In genomic region chr12:109397175-109398058, GRCm38 (mm10) we compare ENCODE assay signal across 12 mouse cellular contexts. TPM values are rescaled to one million over a fixed set of nuclear protein-coding genes. Genes with fewer than 3 reads are reported as not detected.
DNase-seq lines count a peak whose midpoint lies in the region; ATAC-seq and TF ChIP-seq lines count a peak whose summit lies in the region.
"Had no signal": no experiment of that assay in that cellular context is flagged by ENCODE, and none has a peak within 500 bp of the region (broad histone marks: within the 10 kb centered on the region; RNA-seq: fewer than 3 reads in every experiment).

No protein-coding gene starts in this region.

- no peak overlapping the region for H3K4me2 ChIP-seq in kidney, postnatal 0 days (ENCODE audit: low read length)

- TF ChIP-seq CTCF in kidney, postnatal 0 days (IDR thresholded peaks at IDR 0.05; ENCODE audit: low read depth), result peak; percentile 30; the same call in 1 of the 2 replicates
- TF ChIP-seq CTCF in brain, embryonic 14.5 days (IDR thresholded peaks at IDR 0.05; ENCODE audit: borderline replicate concordance, extremely low read depth, insufficient read depth, insufficient read length), result peak; percentile 16; the same call in 1 of the 2 replicates

- no peaks in the 10 kb centered on the region for H3K36me3 ChIP-seq in kidney, postnatal 0 days (ENCODE audit: insufficient read depth, low read length)
- H3K36me3 ChIP-seq in limb, embryonic 10.5 days, result no peaks in the 10 kb centered on the region

- intact Hi-C loops in gastrocnemius, postnatal 14 days (cut with DNase I; ENCODE audit: low total_unique reads), result no loop called here

- no peak overlapping the region for H3K4me3 ChIP-seq in kidney, postnatal 0 days (replicated peaks; ENCODE audit: low read depth, low read length)
- H3K4me3 ChIP-seq in limb, embryonic 10.5 days, result no peak overlapping the region
- H3K4me3 ChIP-seq: myocyte had no signal

- H3K27ac ChIP-seq in kidney, postnatal 0 days, result no peak overlapping the region
- H3K27ac ChIP-seq in limb, embryonic 10.5 days, result peak overlapping the region; percentile 71

- no peaks in the 10 kb centered on the region for H3K9me3 ChIP-seq in kidney, postnatal 0 days (replicated peaks; ENCODE audit: low read length)
- no peaks in the 10 kb centered on the region for H3K9me3 ChIP-seq in limb, embryonic 10.5 days (replicated peaks)

- no peak for ATAC-seq in kidney, postnatal 0 days (replicated peaks; ENCODE audit: low FRiP score, low read depth)

- H3K4me1 ChIP-seq in kidney, postnatal 0 days (replicated peaks; ENCODE audit: insufficient read depth, low read length), result peaks cover 3% of the 10 kb centered on the region; the same call in 1 of the 2 replicates
- H3K4me1 ChIP-seq in limb, embryonic 10.5 days, result peaks cover 63% of the 10 kb centered on the region

- DNase-seq in gastrocnemius, postnatal 14 days, result peak; percentile 57
- no peak for DNase-seq in gastrocnemius, adult 8-10 months (ENCODE audit: low spot score in 2 of 2)
- DNase-seq in kidney, postnatal 0 days (ENCODE audit: low spot score), result no peak
- DNase-seq in kidney, adult 8-10 months, result no peak
- peak; percentile 33 for DNase-seq in brain, embryonic 14.5 days (ENCODE audit: low read depth)
- DNase-seq in limb, embryonic 10.5 days (ENCODE audit: low spot score), result no peak
- no peak for DNase-seq in right cerebral cortex, adult 18-20 months
- DNase-seq: cerebellum, adult 18-20 months; heart, postnatal 4 days; lung, postnatal 10 days; thymus, postnatal 14 days had no signal

- H3K27me3 ChIP-seq in kidney, postnatal 0 days (ENCODE audit: insufficient read depth, low read length), result no peaks in the 10 kb centered on the region
- peaks cover 37% of the 10 kb centered on the region for H3K27me3 ChIP-seq in limb, embryonic 10.5 days (ENCODE audit: low read depth, poor library complexity, severe bottlenecking)

- no peak for TF ChIP-seq POLR2A in brain, embryonic 14.5 days (IDR thresholded peaks at IDR 0.05; ENCODE audit: borderline replicate concordance, extremely low read depth, insufficient read depth, insufficient read length, poor library complexity, severe bottlenecking)

- 59% methylated on average over 12 of the region's 12 CpGs for WGBS in kidney, postnatal 0 days
- 60% methylated on average over 12 of the region's 12 CpGs for whole genome bisulfite sequencing in limb, embryonic 10.5 days

- H3K9ac ChIP-seq in kidney, postnatal 0 days (ENCODE audit: low read depth, low read length), result no peak overlapping the region

RNA-seq across cellular contexts. Expression of gene Dlk1, which starts 55.2 kb away (rescaled TPM):
- 100 to 1,000 TPM; 213 to 272 TPM for total RNA-seq in gastrocnemius, postnatal 14 days (2021)
- total RNA-seq in gastrocnemius, adult 8-10 months (2022), result 1 to 10 TPM in 2 of 4 experiments, under 1 TPM in 2; 0.56 to 1.9 (median 0.95) TPM
- 25.2 and 31.1 TPM in 2 replicates for polyA plus RNA-seq in kidney, postnatal 0 days (2015; fragmentation: Nextera tagmentation; extraction: Ambion mirVana)
- polyA plus RNA-seq in brain, embryonic 14.5 days (2012; rRNA removed), result 303 and 331 TPM in 2 replicates
- 106 and 159 TPM in 2 replicates for polyA plus RNA-seq in limb, embryonic 10.5 days (2016; fragmentation: Nextera tagmentation; extraction: Ambion mirVana)
- polyA plus RNA-seq: myocyte had no signal

Comparison
In these comparisons a context has a peak if more than half of its experiments do, and no peak if none do; other contexts are left out.
1. DNase-seq: peak in gastrocnemius, postnatal 14 days (single experiment) and brain, embryonic 14.5 days (single experiment); none in gastrocnemius, adult 8-10 months (0 of 2), kidney, postnatal 0 days (single experiment), kidney, adult 8-10 months (0 of 2), limb, embryonic 10.5 days (single experiment) and right cerebral cortex, adult 18-20 months (single experiment).